Comparison of ENCODE assay signal across 8 mouse cellular contexts in genomic region chr13:28417929-28418881, GRCm38 (mm10).
DNase-seq lines count a peak whose midpoint lies in the region; ATAC-seq and TF ChIP-seq lines count a peak whose summit lies in the region.

No protein-coding gene starts in this region.

- peak overlapping the region; percentile 56 for H3K9ac ChIP-seq in embryonic facial prominence, embryonic 14.5 days (ENCODE audit: low read depth, low read length)

- no peaks in the 10 kb centered on the region for H3K27me3 ChIP-seq in embryonic facial prominence, embryonic 14.5 days (replicated peaks; ENCODE audit: control insufficient read depth, insufficient read depth, low read length)
- no peaks in the 10 kb centered on the region for H3K27me3 ChIP-seq in kidney, adult 2 months (replicated peaks; ENCODE audit: control insufficient read depth, insufficient read depth, low read length)
- H3K27me3 ChIP-seq in limb, embryonic 10.5 days (ENCODE audit: low read depth, poor library complexity, severe bottlenecking) = no peaks in the 10 kb centered on the region
- no peaks in the 10 kb centered on the region for H3K27me3 ChIP-seq in midbrain, embryonic 10.5 days (ENCODE audit: low read depth, poor library complexity, severe bottlenecking)

- peak overlapping the region; percentile 59 for H3K4me2 ChIP-seq in embryonic facial prominence, embryonic 14.5 days (ENCODE audit: low read depth, low read length)

- H3K4me1 ChIP-seq in embryonic facial prominence, embryonic 14.5 days (ENCODE audit: control insufficient read depth, insufficient read depth, low read length) = peaks cover 29% of the 10 kb centered on the region
- H3K4me1 ChIP-seq in kidney, adult 2 months (ENCODE audit: control insufficient read depth, insufficient read depth, low read length) = peaks cover 15% of the 10 kb centered on the region
- H3K4me1 ChIP-seq in limb, embryonic 10.5 days = peaks cover 46% of the 10 kb centered on the region
- peaks cover 68% of the 10 kb centered on the region for H3K4me1 ChIP-seq in midbrain, embryonic 10.5 days

- no peak for TF ChIP-seq POLR2A in kidney, adult 2 months (IDR thresholded peaks at IDR 0.05; ENCODE audit: low read depth, low read length)

- DNase-seq in brain, embryonic 18.5 days (ENCODE audit: low read depth, low spot score) = peak; percentile 47
- peak; percentile 96 for DNase-seq in embryonic facial prominence, embryonic 14.5 days (ENCODE audit: low spot score)
- peak; percentile 20 to 47 for DNase-seq in heart, adult 9 months (ENCODE audit: low spot score in 2 of 2)
- DNase-seq in kidney, adult 2 months = peak; percentile 55
- peak; percentile 77 for DNase-seq in limb, embryonic 10.5 days (ENCODE audit: low spot score)
- peak; percentile 62 for DNase-seq in midbrain, embryonic 10.5 days (ENCODE audit: low spot score)
- peak; percentile 38 to 40 for DNase-seq in right cerebral cortex, postnatal 36 days (ENCODE audit: low spot score in 2 of 2)

- no peak for TF ChIP-seq CTCF in kidney, adult 2 months (conservative IDR thresholded peaks at IDR 0.05; ENCODE audit: insufficient read depth, insufficient read length, low read depth, low read length)

- 3% methylated on average over 11 of the region's 11 CpGs for WGBS in embryonic facial prominence, embryonic 14.5 days
- 22% methylated on average over 11 of the region's 11 CpGs for WGBS in kidney, adult 2 months
- 27% methylated on average over 11 of the region's 11 CpGs for WGBS in limb, embryonic 10.5 days
- WGBS in midbrain, embryonic 10.5 days = 35% methylated on average over 11 of the region's 11 CpGs

- peak overlapping the region; percentile 93 for H3K27ac ChIP-seq in embryonic facial prominence, embryonic 14.5 days (replicated peaks; ENCODE audit: low read depth, low read length)
- peak overlapping the region; percentile 20; the same call in 1 of the 2 replicates for H3K27ac ChIP-seq in kidney, adult 2 months (ENCODE audit: insufficient read depth, low read depth, low read length)
- peak overlapping the region; percentile 86 for H3K27ac ChIP-seq in limb, embryonic 10.5 days
- H3K27ac ChIP-seq in midbrain, embryonic 10.5 days (replicated peaks) = peak overlapping the region; percentile 89

- H3K9me3 ChIP-seq in embryonic facial prominence, embryonic 14.5 days (ENCODE audit: control insufficient read depth, low read length) = no peaks in the 10 kb centered on the region
- no peaks in the 10 kb centered on the region for H3K9me3 ChIP-seq in limb, embryonic 10.5 days (replicated peaks)
- no peaks in the 10 kb centered on the region for H3K9me3 ChIP-seq in midbrain, embryonic 10.5 days (replicated peaks)

- peak; percentile 87 for ATAC-seq in embryonic facial prominence, embryonic 14.5 days (ENCODE audit: low read depth)
- no peak for ATAC-seq in erythroblast, adult 5-6 weeks (replicated peaks; ENCODE audit: low FRiP score, poor library complexity, severe bottlenecking)

- H3K4me3 ChIP-seq in embryonic facial prominence, embryonic 14.5 days (ENCODE audit: low read depth, low read length) = peak overlapping the region; percentile 31
- H3K4me3 ChIP-seq in kidney, adult 2 months (ENCODE audit: insufficient read depth, low read depth, low read length) = no peak overlapping the region
- H3K4me3 ChIP-seq in limb, embryonic 10.5 days = peak overlapping the region; percentile 28
- peak overlapping the region; percentile 33 for H3K4me3 ChIP-seq in midbrain, embryonic 10.5 days

- H3K36me3 ChIP-seq in embryonic facial prominence, embryonic 14.5 days (ENCODE audit: control insufficient read depth, insufficient read depth, low read length) = no peaks in the 10 kb centered on the region
- no peaks in the 10 kb centered on the region for H3K36me3 ChIP-seq in kidney, adult 2 months (ENCODE audit: control insufficient read depth, insufficient read depth, low read length)
- no peaks in the 10 kb centered on the region for H3K36me3 ChIP-seq in limb, embryonic 10.5 days
- H3K36me3 ChIP-seq in midbrain, embryonic 10.5 days = no peaks in the 10 kb centered on the region

Comparison
In these comparisons a context has a peak if more than half of its experiments do, and no peak if none do; other contexts are left out.
1. DNase-seq: peak in every context shown above with its lines; median percentile 96 in embryonic facial prominence, embryonic 14.5 days; 77 in limb, embryonic 10.5 days; 62 in midbrain, embryonic 10.5 days; 55 in kidney, adult 2 months; 47 in brain, embryonic 18.5 days; 39 in right cerebral cortex, postnatal 36 days; 34 in heart, adult 9 months.
2. H3K27ac ChIP-seq: peak in every context shown above with its lines; median percentile 93 in embryonic facial prominence, embryonic 14.5 days; 89 in midbrain, embryonic 10.5 days; 86 in limb, embryonic 10.5 days; 20 in kidney, adult 2 months.